Mouse (Mus musculus): ENCODE data around the gene Tsacc. TPM values are rescaled to one million over a fixed set of nuclear protein-coding genes. Genes with fewer than 3 reads are reported as not detected.
"Not testable (repeated sequence)": the region's sequence is repeated elsewhere in the genome, so short reads cannot be mapped to it uniquely, and the experiment has no call there.

Gene Tsacc
- polyA plus RNA-seq, 1 experiment from 2014 or later, result 11.2 TPM

DNA sequence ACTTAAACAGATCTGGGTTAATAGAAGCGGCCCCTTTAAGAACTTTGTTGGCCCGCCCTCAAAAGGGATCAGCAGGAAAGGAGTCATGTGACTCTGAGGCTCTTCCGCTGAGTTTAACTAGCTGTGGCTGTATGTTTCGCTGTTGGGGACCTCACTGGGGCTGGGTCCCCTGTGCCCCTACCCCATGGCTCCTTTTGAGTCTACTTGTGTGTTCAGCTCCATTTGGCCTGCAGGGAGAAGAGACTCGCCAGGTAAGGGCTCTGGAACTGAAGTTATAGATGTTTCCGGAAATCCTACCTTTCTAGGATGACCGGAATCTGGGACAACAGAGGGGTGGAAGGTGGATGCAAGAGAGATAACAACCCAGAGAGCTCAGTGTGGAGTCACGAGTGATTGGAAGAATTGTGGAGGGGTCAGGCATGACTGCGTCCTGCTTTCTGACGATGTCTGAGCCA lies 28.2 kb upstream of the Tsacc start, which contains the start of gene Glmp:
Gene Glmp, plus strand, starts transcription at position 73 of the 455 bp plus-strand sequence.
- H3K4me1 ChIP-seq (replicated peaks), result peaks cover 18% of the 10 kb centered on the region
- H3K36me3 ChIP-seq, result peaks cover 57% of the 10 kb centered on the region
- H3K27ac ChIP-seq, result no peak within 1 kb of the TSS
- H3K9ac ChIP-seq (replicated peaks), result peak within 1 kb of the TSS; percentile 78
- ATAC-seq, result peak; percentile 90
- H3K27me3 ChIP-seq, result no peaks in the 10 kb centered on the region
- peak within 1 kb of the TSS; percentile 67 for H3K4me2 ChIP-seq (replicated peaks)
- H3K9me3 ChIP-seq, result no peaks in the 10 kb centered on the region
- H3K4me3 ChIP-seq (replicated peaks), result peak within 1 kb of the TSS; percentile 75
- 4% methylated on average over 10 of the region's 10 CpGs for WGBS

DNA sequence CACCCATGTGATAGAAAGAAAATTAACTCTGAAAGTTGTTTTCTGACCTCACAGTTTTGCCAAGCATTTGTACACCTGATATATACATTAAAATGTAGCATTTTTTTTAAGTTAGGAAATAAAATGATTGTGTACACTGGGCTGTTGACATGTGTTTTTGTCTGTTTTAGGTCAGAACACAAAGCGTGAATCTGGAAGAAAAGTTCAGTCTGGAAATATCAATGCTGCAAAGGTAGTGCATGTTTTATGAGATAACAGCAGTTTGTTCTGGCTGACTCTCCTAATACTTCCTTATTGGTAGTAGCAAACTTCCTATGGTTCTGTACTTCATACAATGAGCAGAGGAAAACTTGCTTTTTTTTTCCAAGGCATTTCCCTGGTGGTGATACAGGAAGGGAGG lies 2.4 kb upstream of the Tsacc start:
- WGBS, result 94% methylated on average over 1 of the region's 1 CpGs
- no peak for ATAC-seq
- H3K4me2 ChIP-seq (replicated peaks), result peak overlapping the region; percentile 93; the same call in 1 of the 2 replicates
- peaks cover 47% of the 10 kb centered on the region for H3K36me3 ChIP-seq
- H3K4me1 ChIP-seq (replicated peaks), result peaks cover 26% of the 10 kb centered on the region
- no peak overlapping the region for H3K9ac ChIP-seq (replicated peaks)
- no peaks in the 10 kb centered on the region for H3K27me3 ChIP-seq
- H3K4me3 ChIP-seq (replicated peaks), result no peak overlapping the region
- H3K27ac ChIP-seq, result no peak overlapping the region
- no peaks in the 10 kb centered on the region for H3K9me3 ChIP-seq

DNA sequence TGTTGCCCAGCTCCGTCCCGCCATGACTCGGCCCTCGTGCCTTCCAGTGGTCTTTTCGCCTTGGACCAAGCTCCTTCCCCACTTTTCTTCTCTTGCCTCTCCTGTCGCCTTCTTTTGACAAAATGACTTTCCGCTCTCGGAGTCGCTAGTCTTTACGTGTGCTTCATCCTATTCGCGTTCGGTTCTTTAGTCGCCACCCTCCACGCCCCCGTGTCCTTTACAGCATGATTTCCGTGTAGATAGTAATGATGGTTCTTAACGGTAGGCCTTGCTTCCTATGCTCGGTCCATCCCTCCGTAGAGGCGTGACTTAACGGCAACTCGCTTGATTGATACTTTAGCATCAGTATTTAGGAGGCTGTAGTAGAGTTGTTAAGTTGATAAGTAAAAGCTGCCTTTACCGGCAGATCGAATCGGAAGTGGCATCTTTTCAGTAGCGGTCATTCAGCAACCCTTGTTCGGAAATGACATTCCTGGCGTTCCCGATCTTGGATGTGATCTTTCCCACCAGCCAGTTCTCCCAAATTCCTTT lies 587 bp upstream of the Tsacc start:
- H3K9ac ChIP-seq (replicated peaks), result peak overlapping the region; percentile 85
- peaks cover 32% of the 10 kb centered on the region for H3K36me3 ChIP-seq
- no peaks in the 10 kb centered on the region for H3K9me3 ChIP-seq
- peak overlapping the region; percentile 63 for H3K4me3 ChIP-seq (replicated peaks)
- H3K27me3 ChIP-seq, result no peaks in the 10 kb centered on the region
- ATAC-seq, result no peak
- WGBS, result under 1% methylated on average over 30 of the region's 30 CpGs
- peak overlapping the region; percentile 93 for H3K27ac ChIP-seq
- H3K4me2 ChIP-seq (replicated peaks), result peak overlapping the region; percentile 93
- H3K4me1 ChIP-seq (replicated peaks), result peaks cover 26% of the 10 kb centered on the region

DNA sequence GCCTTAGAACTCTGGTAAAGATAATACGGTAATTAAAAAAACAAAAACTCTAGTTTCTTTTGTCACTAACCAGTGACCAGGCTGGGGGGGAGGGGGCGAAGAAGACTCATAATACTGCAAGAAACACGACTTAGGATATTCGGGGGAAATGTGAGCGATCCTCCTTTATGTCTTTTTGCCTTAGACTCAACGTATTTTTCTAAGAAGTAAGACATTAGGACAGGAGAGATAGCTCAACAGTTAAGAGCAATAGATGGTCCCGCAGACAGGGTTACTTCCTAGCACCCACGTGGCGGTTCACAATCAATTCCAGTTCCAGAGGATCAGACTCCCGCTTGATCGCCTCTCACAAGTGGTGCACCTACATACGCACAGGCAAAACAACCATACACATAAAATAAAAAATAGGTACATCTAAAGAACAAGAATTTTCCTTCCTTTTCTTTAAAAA lies 664 bp downstream of the Tsacc start:
- Histone ChIP-seq H3K4me2 (replicated peaks) (peak overlapping the region; percentile 55), H3K9me3 (no peaks in the 10 kb centered on the region), H3K9ac (replicated peaks) (peak overlapping the region; percentile 57), H3K27ac (peak overlapping the region; percentile 82), H3K36me3 (peaks cover 19% of the 10 kb centered on the region), H3K27me3 (no peaks in the 10 kb centered on the region), H3K4me3 (replicated peaks) (peak overlapping the region; percentile 63), H3K4me1 (replicated peaks) (peaks cover 26% of the 10 kb centered on the region)
- WGBS, result 1% methylated on average over 12 of the region's 12 CpGs
- ATAC-seq, result peak; percentile 37

DNA sequence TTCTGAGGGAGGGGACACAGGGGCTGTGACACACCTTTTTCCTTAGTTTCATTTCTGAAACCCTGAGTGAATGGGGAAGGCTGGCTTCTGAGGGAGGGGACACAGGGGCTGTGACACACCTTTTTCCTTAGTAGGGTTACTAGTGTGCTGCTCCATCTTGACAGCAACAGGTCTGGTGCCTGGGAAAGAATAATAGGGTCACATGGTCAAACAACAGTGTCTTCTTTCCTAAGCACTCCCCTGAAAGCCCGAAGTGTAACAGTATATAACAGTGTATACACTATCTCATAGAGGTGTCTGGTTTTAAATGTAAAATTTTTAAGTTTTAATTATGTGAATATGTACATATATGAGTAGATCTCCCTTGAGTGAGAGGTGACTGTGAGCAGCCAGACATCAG lies 1.5 kb downstream of the Tsacc start:
- H3K27ac ChIP-seq; ATAC-seq; H3K27me3 ChIP-seq; H3K9me3 ChIP-seq; H3K4me3 ChIP-seq (replicated peaks): not testable (repeated sequence)
- peaks cover 26% of the 10 kb centered on the region for H3K4me1 ChIP-seq (replicated peaks)
- peak overlapping the region; percentile 57 for H3K9ac ChIP-seq (replicated peaks)
- WGBS, result 82% methylated on average over 1 of the region's 1 CpGs
- H3K36me3 ChIP-seq, result peaks cover 11% of the 10 kb centered on the region
- H3K4me2 ChIP-seq (replicated peaks), result peak overlapping the region; percentile 55

DNA sequence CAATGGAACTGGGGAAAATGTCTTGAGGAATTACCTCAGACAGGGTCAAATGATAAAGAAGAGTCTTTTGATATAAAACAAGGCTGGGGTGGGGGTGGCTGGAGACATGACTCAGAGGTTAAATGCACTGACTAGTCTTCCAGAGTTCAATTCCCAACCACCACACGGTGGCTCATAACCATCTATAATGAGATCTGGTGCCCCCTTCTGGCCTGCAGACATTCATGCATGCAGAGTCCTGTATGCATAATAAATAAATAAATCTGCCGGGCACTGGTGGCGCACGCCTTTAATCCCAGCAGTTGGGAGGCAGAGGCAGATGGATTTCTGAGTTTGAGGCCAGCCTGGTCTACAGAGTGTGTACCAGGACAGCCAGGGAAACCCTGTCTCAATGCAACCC lies 4.8 kb downstream of the Tsacc start:
- WGBS, result 39% methylated on average over 4 of the region's 4 CpGs
- no peak overlapping the region for H3K4me2 ChIP-seq (replicated peaks)
- H3K27ac ChIP-seq, result no peak overlapping the region
- no peak for ATAC-seq
- no peaks in the 10 kb centered on the region for H3K27me3 ChIP-seq
- H3K4me1 ChIP-seq (replicated peaks), result peaks cover 7% of the 10 kb centered on the region
- H3K36me3 ChIP-seq, result no peaks in the 10 kb centered on the region
- H3K9ac ChIP-seq (replicated peaks), result no peak overlapping the region
- no peak overlapping the region for H3K4me3 ChIP-seq (replicated peaks)
- no peaks in the 10 kb centered on the region for H3K9me3 ChIP-seq

DNA sequence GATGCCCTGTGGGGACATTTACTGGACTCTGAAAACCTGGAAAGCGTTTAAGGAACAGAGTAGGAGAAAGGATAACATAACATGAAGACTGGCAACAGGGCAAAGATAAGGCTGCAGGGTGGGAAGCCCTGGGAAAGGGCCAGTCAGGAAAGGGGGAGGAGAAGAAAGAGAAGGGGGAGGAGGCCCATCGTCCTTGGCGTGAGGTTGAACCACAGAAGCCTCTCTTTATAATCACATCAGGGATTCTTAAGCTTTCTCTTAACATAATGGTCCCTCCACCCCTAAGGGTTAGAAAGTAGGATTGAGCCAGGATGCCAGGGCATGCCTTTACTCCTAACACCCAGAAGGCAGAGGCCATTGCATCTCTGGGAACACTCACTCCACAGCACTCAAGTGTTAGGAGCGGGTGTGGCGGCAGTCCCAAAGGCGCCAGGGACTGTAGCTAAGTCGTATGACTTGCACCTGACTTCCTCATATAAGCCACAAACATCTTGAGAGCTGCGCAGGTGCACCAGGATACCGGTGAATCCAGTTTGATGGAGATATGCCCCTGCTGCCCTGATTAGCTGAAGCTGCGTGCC lies 8.6 kb downstream of the Tsacc start:
- ATAC-seq; H3K27ac ChIP-seq; H3K9me3 ChIP-seq; H3K36me3 ChIP-seq; H3K4me1 ChIP-seq (replicated peaks); H3K27me3 ChIP-seq; H3K9ac ChIP-seq (replicated peaks); H3K4me3 ChIP-seq (replicated peaks); H3K4me2 ChIP-seq (replicated peaks): not testable (repeated sequence)
- 81% methylated on average over 9 of the region's 10 CpGs for WGBS

DNA sequence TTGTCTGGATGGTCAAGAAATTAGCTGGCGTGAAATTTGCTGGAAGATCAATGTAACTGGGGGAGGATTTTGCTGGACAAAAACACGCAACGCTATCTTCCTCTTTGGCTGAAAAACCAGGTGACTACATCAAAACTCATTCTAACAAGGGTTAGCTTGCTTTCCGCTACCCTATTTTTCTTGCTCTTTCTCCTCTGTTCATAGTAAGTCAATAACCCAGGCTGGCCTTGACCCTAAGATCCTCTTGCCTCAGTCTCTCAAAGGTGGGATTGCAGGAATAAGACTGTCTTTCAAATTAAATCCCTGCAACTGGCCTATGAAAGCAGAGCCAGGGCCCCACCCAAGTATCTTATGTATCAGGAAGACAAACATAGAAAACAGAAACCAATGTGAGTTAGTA lies 9.7 kb downstream of the Tsacc start, which contains the start of gene Gm38392:
Gene Gm38392, minus strand, starts transcription at position 101 of the 400 bp plus-strand sequence.
- no peak for ATAC-seq
- WGBS, result 97% methylated on average over 4 of the region's 4 CpGs
- no peak within 1 kb of the TSS for H3K4me3 ChIP-seq (replicated peaks)
- H3K4me2 ChIP-seq (replicated peaks), result no peak within 1 kb of the TSS
- H3K36me3 ChIP-seq, result no peaks in the 10 kb centered on the region
- H3K27ac ChIP-seq, result no peak within 1 kb of the TSS
- no peak within 1 kb of the TSS for H3K9ac ChIP-seq (replicated peaks)
- no peaks in the 10 kb centered on the region for H3K27me3 ChIP-seq
- no peaks in the 10 kb centered on the region for H3K4me1 ChIP-seq (replicated peaks)
- H3K9me3 ChIP-seq, result no peaks in the 10 kb centered on the region

DNA sequence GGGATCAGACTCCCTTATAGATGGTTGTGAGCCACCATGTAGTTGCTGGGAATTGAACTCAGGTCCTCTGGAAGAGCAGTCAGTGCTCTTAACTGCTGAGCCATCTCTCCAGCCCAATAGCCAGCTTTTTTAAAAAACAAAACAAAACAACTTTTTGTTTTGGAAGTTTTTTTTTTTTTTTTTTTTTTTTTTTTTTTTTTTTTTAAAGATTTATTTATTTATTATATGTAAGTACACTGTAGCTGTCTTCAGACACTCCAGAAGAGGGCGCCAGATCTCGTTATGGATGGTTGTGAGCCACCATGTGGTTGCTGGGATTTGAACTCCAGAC lies 11.3 kb downstream of the Tsacc start:
- H3K4me3 ChIP-seq (replicated peaks); H3K9ac ChIP-seq (replicated peaks); H3K9me3 ChIP-seq; H3K27me3 ChIP-seq; H3K4me1 ChIP-seq (replicated peaks); H3K4me2 ChIP-seq (replicated peaks); H3K27ac ChIP-seq; H3K36me3 ChIP-seq; ATAC-seq: not testable (repeated sequence)
- no CpG with 5 or more reads among the region's 2 CpGs for WGBS

DNA sequence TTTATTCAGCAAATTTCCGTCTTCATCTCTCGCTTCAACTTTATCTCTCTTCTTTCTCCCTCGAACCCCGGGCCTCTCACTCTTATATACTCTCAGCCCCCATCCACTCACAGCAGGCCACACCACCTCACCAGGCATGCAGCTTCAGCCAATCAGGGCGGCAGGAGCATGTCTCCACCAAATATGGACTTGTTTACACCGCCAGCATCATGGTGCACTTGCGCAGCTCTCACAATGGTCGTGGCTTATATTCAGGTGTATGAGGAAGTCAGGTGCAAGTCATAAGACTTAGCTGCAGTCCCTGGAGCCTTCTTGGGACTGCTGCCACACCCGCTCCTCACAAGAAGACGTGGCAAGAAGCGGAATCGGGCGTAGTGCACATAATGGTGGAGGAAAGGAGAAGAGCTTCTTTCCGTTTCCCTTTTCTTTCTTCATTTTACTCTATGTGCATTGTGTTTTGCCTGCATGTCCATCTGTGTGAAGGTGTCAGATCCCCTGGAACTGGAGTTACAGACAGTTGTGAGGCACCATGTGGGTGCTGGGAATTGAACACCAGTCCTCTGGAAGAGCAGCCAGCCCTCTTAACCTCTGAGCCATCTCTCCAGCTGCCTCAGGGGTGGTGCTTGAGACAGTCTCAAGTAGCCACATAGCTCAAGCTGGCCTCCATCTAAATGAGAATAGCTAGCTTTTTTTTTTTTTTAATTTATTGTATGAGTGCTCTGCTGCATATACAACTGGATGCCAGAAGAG lies 11.8 kb downstream of the Tsacc start:
- ATAC-seq; H3K36me3 ChIP-seq; H3K27me3 ChIP-seq; H3K9ac ChIP-seq (replicated peaks); H3K4me2 ChIP-seq (replicated peaks); H3K4me1 ChIP-seq (replicated peaks); H3K4me3 ChIP-seq (replicated peaks); H3K9me3 ChIP-seq; H3K27ac ChIP-seq: not testable (repeated sequence)
- 97% methylated on average over 14 of the region's 14 CpGs for WGBS

DNA sequence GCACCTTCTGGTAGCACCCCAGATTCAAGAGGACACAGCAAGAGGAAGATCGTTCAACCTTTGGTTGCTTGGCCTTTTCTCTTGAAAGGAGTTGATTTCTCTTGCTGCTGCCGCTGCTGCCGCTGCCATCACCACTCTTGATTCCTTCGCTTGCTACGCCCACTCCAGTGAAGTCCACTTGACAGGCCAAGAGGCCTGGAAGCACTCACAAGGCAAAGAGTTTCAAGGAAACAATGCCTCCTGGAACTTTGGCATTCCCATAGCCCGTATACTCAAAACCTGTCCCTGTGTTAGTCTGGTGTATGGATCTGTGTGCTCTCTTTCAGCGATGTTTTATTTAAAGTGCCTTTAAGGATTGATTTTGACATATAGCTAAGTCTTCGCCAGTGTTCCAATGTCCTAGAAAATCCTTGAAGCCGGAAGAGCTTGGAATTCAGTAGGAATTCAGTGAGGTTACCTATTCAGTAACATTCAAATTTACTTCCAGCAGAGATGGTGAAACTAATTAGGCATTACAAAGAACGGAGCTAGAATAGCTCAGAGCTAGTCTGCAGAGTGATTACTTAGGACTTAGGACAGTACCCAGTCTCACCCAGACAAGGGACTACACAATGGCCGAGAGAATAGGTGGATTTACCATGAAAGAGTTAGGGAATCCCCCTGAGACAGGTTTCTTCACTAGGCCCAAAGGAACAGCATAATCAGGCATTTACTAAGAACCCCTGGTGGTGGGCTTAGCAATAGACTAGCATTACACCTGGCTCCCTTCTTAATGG lies 15.5 kb downstream of the Tsacc start:
- whole genome bisulfite sequencing, result 57% methylated on average over 11 of the region's 11 CpGs
- ATAC-seq, result not testable (repeated sequence)

DNA sequence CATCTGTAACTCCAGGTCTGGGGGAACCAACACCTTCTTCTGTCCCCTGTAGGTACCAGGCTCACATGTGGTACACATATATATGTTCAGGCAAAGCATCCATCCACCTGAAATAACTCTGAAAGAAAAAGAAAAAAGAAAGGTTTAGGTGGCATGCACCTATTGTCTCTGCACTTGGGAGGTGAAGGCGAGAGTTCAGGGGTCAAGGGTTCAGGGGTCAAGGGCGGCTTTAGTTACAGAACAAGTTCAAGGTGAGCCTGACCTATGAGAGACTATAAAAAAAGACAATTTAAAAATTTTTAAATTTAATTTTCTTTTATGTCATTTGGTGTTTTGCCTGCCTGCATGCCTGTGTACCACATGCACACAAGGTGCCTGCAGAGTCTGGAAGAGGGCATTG lies 16.8 kb downstream of the Tsacc start:
- WGBS, result 91% methylated on average over 2 of the region's 2 CpGs
- Histone ChIP-seq H3K4me3 (replicated peaks) (no peak overlapping the region), H3K27me3 (no peaks in the 10 kb centered on the region), H3K9me3 (no peaks in the 10 kb centered on the region), H3K4me2 (replicated peaks) (no peak overlapping the region), H3K9ac (replicated peaks) (no peak overlapping the region), H3K27ac (no peak overlapping the region), H3K36me3 (no peaks in the 10 kb centered on the region), H3K4me1 (replicated peaks) (no peaks in the 10 kb centered on the region)
- ATAC-seq, result no peak

More for the DNA sequence above, 15.5 kb downstream of the Tsacc start:
- H3K27ac ChIP-seq; H3K9ac ChIP-seq (replicated peaks); H3K9me3 ChIP-seq; H3K4me3 ChIP-seq (replicated peaks); H3K36me3 ChIP-seq; H3K4me2 ChIP-seq (replicated peaks); H3K4me1 ChIP-seq (replicated peaks); H3K27me3 ChIP-seq: not testable (repeated sequence)
